Mouse (Mus musculus) adrenal gland, postnatal 25 days (tissue): ENCODE measurements around the gene Zdhhc19. TPM values are rescaled to one million over a fixed set of nuclear protein-coding genes. Genes with fewer than 3 reads are reported as not detected.

ENCODE experiments used
- DNase-seq: peaks from one replicate; pipeline ENCODE4 v3.0.0; 2021; ENCODE audit warnings: mixed read lengths
- total RNA-seq: library from RNA; stranded (reverse); gene quantifications from 2 replicates; pipeline ENCODE4 v1.2.3, GENCODE M21; 2021

The Zdhhc19 gene
- total RNA-seq, 1 experiment from 2014 or later, result not detected

DNA sequence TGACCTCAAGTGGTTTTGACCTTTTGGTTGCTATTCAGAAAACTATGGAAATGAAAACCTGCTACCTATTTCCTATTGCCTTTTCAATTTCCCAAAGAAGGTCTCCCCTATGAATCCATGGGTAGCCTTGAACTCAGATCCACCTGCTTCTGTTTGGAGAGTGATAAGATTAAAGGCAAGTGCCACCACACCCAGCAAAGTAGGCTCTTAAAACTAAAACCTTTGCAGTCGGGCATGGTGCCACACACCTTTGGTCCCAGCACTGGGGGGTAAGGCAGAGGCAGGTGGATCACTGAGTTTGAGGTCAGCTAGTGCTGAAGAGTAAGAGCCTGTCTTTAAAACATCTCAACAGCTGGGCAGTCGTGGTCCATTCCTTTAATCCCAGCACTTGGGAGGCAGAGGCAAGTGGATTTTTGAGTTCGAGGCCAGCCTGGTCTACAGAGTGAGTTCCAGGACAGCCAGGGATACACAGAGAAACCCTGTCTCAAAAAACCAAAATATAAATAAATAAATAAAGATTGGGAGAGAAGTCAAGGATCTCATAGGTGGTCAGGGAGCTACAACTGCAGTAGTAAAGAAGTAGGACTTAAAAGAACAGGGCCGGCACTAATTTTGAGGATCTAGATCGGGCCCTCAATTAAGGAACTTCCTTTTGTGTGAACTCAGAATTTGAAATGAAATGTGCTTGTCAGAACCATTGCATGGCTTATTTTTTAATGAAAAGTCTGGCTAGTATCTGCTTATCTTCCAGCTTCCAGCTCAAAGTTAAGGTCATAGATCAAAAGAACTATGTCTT, 114.6 kb downstream of the Zdhhc19 start:
- no peak for DNase-seq

Other genes with a start within 250 kb of the Zdhhc19 start
- 19.6 and 22.8 TPM in 2 replicates for gene Fbxo45, start 249.1 kb upstream of the Zdhhc19 start, total RNA-seq
- gene Wdr53, start 249.0 kb upstream of the Zdhhc19 start, total RNA-seq, result 15.1 and 16.3 TPM in 2 replicates
- gene Smco1, start 224.8 kb upstream of the Zdhhc19 start, total RNA-seq, result 0.36 TPM in 1 of 2 replicates, not detected in the other
- gene Rnf168, start 218.8 kb upstream of the Zdhhc19 start, total RNA-seq, result 29.1 and 33.9 TPM in 2 replicates
- 40.4 and 77.1 TPM in 2 replicates for gene Ubxn7, start 164.0 kb upstream of the Zdhhc19 start, total RNA-seq
- not detected in 2 replicates for gene Tm4sf19, start 95.8 kb upstream of the Zdhhc19 start, total RNA-seq
- 5.3 and 7.7 TPM in 2 replicates for gene Tctex1d2, start 76.6 kb upstream of the Zdhhc19 start, total RNA-seq
- 83.4 and 100 TPM in 2 replicates for gene Pcyt1a, start 65.3 kb upstream of the Zdhhc19 start, total RNA-seq
- not detected in 2 replicates for gene Slc51a, start 8.4 kb upstream of the Zdhhc19 start, total RNA-seq
- 37.9 and 42.6 TPM in 2 replicates for gene Tfrc, start 112.7 kb downstream of the Zdhhc19 start, total RNA-seq
- gene Tnk2, start 147.6 kb downstream of the Zdhhc19 start, total RNA-seq, result 34.8 and 52.2 TPM in 2 replicates
- not detected in 2 replicates for gene Muc4, start 239.6 kb downstream of the Zdhhc19 start, total RNA-seq